Mouse (Mus musculus): ENCODE measurements around the gene Tent5b.
"Not testable (repeated sequence)": the region's sequence is repeated elsewhere in the genome, so short reads cannot be mapped to it uniquely, and the experiment has no call there.

The Tent5b gene

GRCm38 (mm10) chr4:133498160-133498724 lies 18.3 kb downstream of the Tent5b start, which contains the start of gene Trnp1:
Gene Trnp1, minus strand, starts transcription at chr4:133498550.
- in situ Hi-C loops (cut with MboI, MseI): no loop called here

- in situ Hi-C loops (cut with MboI, MseI): no loop called here
Observed at GRCm38 (mm10) chr4:133501514-133501913, 21.6 kb downstream of the Tent5b start.

GRCm38 (mm10) chr4:133504300-133504699 lies 24.4 kb downstream of the Tent5b start:
- in situ Hi-C loops (cut with MboI, MseI): no loop called here

- in situ Hi-C loops (cut with MboI, MseI): no loop called here
Observed at GRCm38 (mm10) chr4:133504755-133505485, 25.0 kb downstream of the Tent5b start.

DNA sequence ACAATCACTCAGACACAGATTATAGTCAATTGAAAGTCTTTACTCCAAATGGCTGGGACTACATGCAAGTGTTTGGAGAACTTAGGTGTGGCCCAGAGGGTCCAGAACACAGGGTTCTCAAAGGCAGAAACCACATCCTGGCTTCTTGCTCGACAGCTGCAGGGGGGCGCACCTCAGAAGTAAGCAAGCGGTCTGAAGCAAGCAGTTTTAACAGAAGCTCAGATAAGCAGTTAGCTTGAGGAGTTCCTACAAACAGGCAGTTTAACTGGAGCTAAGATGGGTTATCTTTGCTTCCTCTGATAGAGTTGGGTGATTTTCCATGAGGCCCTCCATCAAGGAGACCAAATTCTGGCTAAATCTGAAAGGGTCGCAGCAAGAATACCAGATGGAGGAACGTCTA lies 26.6 kb downstream of the Tent5b start:
- in situ Hi-C loops (cut with MboI, MseI): no loop called here

GRCm38 (mm10) chr4:133508990-133509389 lies 29.1 kb downstream of the Tent5b start:
- in situ Hi-C loops (cut with MboI, MseI): no loop called here

- in situ Hi-C loops (cut with MboI, MseI): no loop called here
Observed at GRCm38 (mm10) chr4:133511050-133511449, 31.1 kb downstream of the Tent5b start.

DNA sequence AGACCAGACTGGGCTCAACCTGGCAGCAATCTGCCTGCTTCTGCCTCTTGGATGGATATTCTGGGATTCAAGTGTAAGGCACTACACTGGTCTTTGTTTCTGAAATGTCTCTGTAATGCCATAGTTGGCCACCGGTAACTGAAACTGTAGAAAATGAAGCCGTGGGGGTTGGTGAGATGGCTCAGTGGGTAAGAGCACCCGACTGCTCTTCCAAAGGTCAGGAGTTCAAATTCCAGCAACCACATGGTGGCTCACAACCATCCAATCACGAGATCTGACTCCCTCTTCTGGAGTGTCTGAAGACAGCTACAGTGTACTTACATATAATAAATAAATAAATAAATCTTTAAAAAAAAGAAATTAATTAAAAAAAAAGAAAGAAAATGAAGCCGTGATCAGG lies 32.6 kb downstream of the Tent5b start:
- in situ Hi-C loops (cut with MboI, MseI): not testable (repeated sequence)

DNA sequence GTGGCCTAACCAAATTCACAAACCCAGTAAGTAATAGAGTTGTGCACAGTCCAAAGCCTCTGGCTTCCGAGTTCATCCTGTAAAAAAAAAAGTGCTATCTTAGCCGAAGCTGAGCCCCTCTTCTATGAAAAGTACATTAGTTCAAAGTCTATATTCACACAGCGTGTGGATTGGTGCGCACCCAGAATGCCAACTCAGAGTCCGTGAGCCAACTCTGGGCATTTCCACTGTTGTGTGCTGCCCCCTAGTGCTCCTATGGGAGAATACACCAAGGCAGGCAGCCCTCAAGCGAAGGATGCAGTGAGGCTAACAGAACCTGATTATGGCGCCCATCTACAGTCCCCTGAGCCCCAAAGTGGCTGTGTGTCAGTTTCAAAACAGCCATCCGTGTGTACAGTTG lies 33.0 kb downstream of the Tent5b start:
- in situ Hi-C loops (cut with MboI, MseI): no loop called here

- in situ Hi-C loops (cut with MboI, MseI): no loop called here
Observed at GRCm38 (mm10) chr4:133518601-133519368, 38.9 kb downstream of the Tent5b start, which contains the start of gene Kdf1. Gene Kdf1, plus strand, starts transcription at chr4:133518963.

DNA sequence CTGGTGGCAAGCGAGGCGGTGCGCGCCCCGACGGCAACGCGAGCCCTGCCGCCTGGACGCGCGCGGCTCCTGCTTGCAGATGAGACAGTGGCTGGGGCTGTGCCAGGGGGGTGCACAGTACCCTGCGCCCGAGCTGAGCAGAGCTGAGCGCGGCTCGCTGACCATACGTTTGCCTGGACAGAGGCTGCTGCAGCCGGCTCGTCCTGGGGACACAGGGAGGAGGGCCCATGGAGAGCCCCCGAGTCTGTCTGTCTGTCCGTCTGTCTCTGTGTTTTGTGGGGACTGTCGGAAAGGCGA lies 39.4 kb downstream of the Tent5b start:
- in situ Hi-C loops (cut with MboI, MseI): no loop called here

DNA sequence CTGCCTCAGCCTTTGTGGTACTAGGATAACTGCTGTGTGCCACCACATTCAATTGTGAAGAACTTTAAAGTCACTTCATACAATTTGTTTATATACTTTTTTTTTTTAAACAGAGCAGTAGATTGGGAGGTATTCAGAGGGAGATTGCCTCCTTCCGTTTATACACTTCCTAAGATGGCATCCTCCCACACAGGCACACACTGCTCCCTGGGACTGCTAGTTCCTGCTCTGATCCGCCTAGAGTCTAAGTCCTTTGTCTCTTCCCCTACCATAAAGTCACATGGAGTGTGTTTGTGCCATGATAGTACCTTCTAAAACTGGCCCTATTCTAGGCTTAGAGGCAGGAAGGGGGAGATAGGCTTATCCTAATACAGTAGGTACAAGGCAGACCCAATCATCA lies 41.6 kb downstream of the Tent5b start:
- in situ Hi-C loops (cut with MboI, MseI): no loop called here

DNA sequence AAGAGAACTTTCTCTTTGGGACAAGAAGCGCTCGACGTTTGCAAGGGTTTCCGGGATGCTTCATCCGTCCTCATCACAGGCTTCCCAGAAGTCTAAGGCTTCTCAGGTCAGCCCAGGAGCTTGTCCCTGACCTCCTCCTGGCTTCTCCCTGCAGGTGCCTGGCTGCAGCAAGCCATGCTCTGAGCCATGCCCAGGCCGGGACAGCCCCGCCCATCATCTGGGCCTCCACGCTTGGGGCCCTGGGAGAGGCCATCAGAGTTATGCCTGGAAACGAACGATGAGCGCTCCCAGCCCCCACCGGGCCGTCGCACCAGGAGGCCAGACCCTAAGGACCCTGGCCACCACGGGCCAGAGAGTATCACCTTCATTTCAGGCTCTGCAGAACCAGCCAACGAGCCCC lies 47.9 kb downstream of the Tent5b start:
- in situ Hi-C loops (cut with MboI, MseI): no loop called here

- in situ Hi-C loops (cut with MboI, MseI): no loop called here
Observed at GRCm38 (mm10) chr4:133532777-133533176, 52.8 kb downstream of the Tent5b start.

- in situ Hi-C loops (cut with MboI, MseI): no loop called here
Observed at GRCm38 (mm10) chr4:133536081-133536480, 56.1 kb downstream of the Tent5b start.

DNA sequence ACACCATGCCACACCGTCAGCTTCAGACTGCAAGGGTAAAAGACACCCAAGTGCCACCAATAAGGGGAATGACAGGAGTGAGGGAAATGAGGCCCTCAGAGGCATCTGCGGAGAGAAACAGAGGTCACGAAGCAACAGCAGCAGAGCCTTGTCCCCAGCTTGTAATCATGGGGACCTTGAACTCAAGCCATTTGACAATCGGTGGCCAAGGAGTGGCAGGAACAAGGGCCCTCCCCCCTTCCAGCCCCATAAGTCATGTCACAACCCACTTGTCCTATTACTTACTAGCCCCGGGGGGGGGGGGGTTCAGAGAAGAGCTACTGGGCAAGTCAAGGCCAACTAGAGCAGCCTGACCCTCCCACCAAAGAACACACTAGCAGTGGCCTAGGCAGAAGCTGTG lies 56.7 kb downstream of the Tent5b start:
- in situ Hi-C loops (cut with MboI, MseI): no loop called here
